Mouse (Mus musculus) ES-E14 (cell line): ENCODE results near the gene Dlgap1.

Experiments
- CHD2 ChIP-seq: IDR thresholded peaks from 2 replicates; pipeline ENCODE4 v1.6.1; 2014; ENCODE audit warnings: mild to moderate bottlenecking, low read depth, low read length, inconsistent platforms
- HCFC1 ChIP-seq: IDR thresholded peaks from 2 replicates; pipeline ENCODE4 v1.6.1; 2012; ENCODE audit warnings: low read length, inconsistent platforms, borderline replicate concordance; ENCODE audit not compliant: insufficient read depth
- MAFK ChIP-seq: IDR thresholded peaks from 2 replicates; pipeline ENCODE4 v1.6.1; 2014; ENCODE audit warnings: mild to moderate bottlenecking, low read depth, low read length, inconsistent platforms; ENCODE audit not compliant: insufficient read depth
- ZC3H11A ChIP-seq: IDR thresholded peaks from 2 replicates; pipeline ENCODE4 v1.6.1; 2012; ENCODE audit warnings: low read depth, mild to moderate bottlenecking, inconsistent platforms, low read length, borderline replicate concordance
- ZNF384 ChIP-seq: IDR thresholded peaks from 2 replicates; pipeline ENCODE4 v1.6.1; 2012; ENCODE audit warnings: low read depth, low read length, inconsistent platforms

DNA sequence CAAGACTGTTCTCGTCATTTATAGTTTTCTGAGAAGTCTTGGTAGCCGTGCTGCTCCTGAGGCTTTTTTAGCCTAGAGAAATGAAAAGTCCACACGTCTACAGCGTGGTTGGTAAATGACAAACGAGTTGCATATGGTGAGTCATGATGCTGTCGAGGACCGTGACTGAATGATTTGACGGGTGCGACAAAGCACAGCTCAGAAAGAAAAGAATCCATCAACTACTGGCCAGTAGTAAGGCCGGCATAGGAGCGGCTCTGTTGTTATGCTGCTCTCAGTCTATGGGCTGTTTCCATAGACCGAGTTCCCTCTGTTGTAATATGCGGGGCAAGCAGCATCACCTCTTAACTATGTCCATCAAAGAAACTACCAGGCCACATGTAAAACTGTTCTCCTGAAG is 620.3 kb downstream of the Dlgap1 start:
- TF ChIP-seq ZC3H11A (no peak), MAFK (no peak), HCFC1 (no peak), ZNF384 (no peak), CHD2 (no peak)
